Mouse (Mus musculus) stomach, postnatal 0 days (tissue): ENCODE results near the gene Pdhx.

Source experiments
- CTCF ChIP-seq: IDR thresholded peaks from 2 replicates; pipeline ENCODE4 v1.5.1; 2016; ENCODE audit warnings: antibody characterized with exemption, low read depth, mild to moderate bottlenecking, moderate library complexity
- EP300 ChIP-seq: optimal IDR thresholded peaks from 2 replicates; pipeline ENCODE3; 2016; ENCODE audit warnings: antibody characterized with exemption

DNA sequence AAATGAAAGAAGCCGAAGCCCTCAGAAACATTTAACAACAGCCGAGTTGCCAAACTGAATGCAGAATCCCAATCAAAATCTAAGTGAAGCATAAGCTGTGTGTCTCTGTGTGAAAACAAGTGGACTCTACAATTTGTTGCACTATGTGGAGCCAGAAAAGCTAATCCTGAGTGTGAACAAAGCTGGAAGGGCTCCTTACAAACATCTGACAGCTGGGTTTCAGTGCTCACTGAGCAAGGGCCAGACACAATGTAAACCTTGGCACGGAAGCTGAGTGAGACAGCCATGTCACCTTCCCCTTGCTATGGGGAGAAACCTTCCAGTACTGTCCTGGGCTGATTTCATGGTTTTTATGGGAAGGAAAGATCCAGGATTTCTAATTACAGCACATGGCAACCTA lies 50.6 kb downstream of the Pdhx start:
- no peak for TF ChIP-seq CTCF
- TF ChIP-seq EP300, result no peak
